Mouse (Mus musculus) hematopoietic stem cell, adult 5-6 weeks (primary cell): ENCODE data around the gene Klkb1. TPM values are rescaled to one million over a fixed set of nuclear protein-coding genes. Genes with fewer than 3 reads are reported as not detected.
A peak's percentile ranks its signal among the peaks of the same experiment; 100 is the strongest.

Source experiments
- ATAC-seq, 2 experiments: fragments of 125-278 bp in 1 of 2; replicated peaks in 1 of 2; 2 replicates each; pipeline ENCODE4 v1.8.0; 2016 to 2017; ENCODE audit warnings: inconsistent platforms in 2 of 2, mild to moderate bottlenecking in 2 of 2, moderate number of reproducible peaks in 2 of 2, low read depth in 1 of 2, moderate TSS enrichment in 1 of 2; ENCODE audit not compliant: low FRiP score in 2 of 2, poor library complexity in 2 of 2, severe bottlenecking in 2 of 2, insufficient read depth in 1 of 2, low TSS enrichment in 1 of 2
- total RNA-seq: library from RNA; stranded (forward); fragments of 172-1452, 232-1000 nt; gene quantifications from 2 replicates; pipeline ENCODE4 v1.2.3, GENCODE M21; 2017

Klkb1 gene
- total RNA-seq, 1 experiment from 2014 or later = not detected

- ATAC-seq = peak; percentile 49 to 58; a peak in 2 of 4 replicates
These were observed 58.3 kb downstream of the Klkb1 start for GRCm38 (mm10) chr8:45236164-45236912.

GRCm38 (mm10) chr8:45235228-45235627 lies 59.4 kb downstream of the Klkb1 start:
- ATAC-seq = no peak

GRCm38 (mm10) chr8:45233256-45233655 lies 61.4 kb downstream of the Klkb1 start:
- ATAC-seq = no peak

Other genes starting within 250 kb of the Klkb1 start
- gene Mtnr1a, start 225.7 kb downstream of the Klkb1 start, total RNA-seq = not detected in 2 replicates
- gene F11, start 32.8 kb downstream of the Klkb1 start, total RNA-seq = not detected in 2 replicates
- not detected in 2 replicates for gene Gm45753, start 13.6 kb upstream of the Klkb1 start, total RNA-seq
- gene Cyp4v3, start 38.4 kb upstream of the Klkb1 start, total RNA-seq = 23.1 and 26.6 TPM in 2 replicates
- gene Fam149a, start 87.4 kb upstream of the Klkb1 start, total RNA-seq = 0.31 TPM in 1 of 2 replicates, not detected in the other
- gene Tlr3, start 116.2 kb upstream of the Klkb1 start, total RNA-seq = 2.1 and 7.0 TPM in 2 replicates
- gene Sorbs2, start 212.9 kb upstream of the Klkb1 start, total RNA-seq = 1.0 and 3.6 TPM in 2 replicates